Mouse (Mus musculus) heart, postnatal 0 days (tissue): ENCODE data around the gene Fut2.

Source experiments
- CTCF ChIP-seq: IDR thresholded peaks from 2 replicates; pipeline ENCODE4 v1.5.1; 2016; ENCODE audit warnings: antibody characterized with exemption, control low read depth, low read depth
- EP300 ChIP-seq: IDR thresholded peaks from 2 replicates; pipeline ENCODE4 v1.6.1; 2016; ENCODE audit warnings: antibody characterized with exemption, low read depth

DNA sequence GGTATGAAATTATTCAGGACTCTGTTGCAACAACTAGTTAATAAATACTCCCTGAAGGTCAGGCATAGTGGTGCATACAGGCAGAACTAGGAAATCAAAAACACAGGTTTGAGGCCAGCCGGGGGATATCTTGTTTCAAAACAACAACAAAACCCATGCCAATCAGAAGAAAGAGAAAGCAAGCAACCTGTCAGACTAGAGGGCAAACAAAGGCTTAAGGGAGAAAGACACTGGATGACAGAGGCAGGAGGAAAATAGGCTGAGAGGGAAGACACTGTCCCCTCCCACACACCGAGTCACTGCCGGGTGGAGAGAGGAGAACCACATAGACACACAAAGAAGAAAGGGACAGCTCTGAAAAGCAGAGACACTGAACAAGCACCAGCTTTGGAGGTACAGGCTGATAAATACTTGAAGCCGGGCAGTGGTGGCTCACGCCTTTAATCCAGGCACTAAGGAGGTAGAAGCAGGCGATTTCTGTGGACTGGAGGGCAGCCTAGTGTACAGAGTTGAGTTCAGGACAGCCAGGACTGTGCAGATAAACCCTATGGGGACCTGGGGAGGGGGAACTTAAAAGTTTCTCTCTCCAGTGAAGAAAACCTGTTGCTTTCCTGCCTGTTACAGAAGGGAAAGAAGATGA lies 47.8 kb upstream of the Fut2 start:
- TF ChIP-seq EP300 (no peak), CTCF (no peak)
